Mouse (Mus musculus) embryonic facial prominence, embryonic 14.5 days (tissue): ENCODE results near the gene Cep170. TPM values are rescaled to one million over a fixed set of nuclear protein-coding genes. Genes with fewer than 3 reads are reported as not detected.
A peak's percentile ranks its signal among the peaks of the same experiment; 100 is the strongest.

Source experiments
- ATAC-seq: fragments of 200-750 bp; cut with Nextera tagmentation; 2 replicates; pipeline ENCODE4 v1.8.0; 2017; ENCODE audit warnings: low read depth, moderate number of reproducible peaks, moderate TSS enrichment
- DNase-seq: peaks from one replicate; pipeline ENCODE4 v3.0.0-alpha.2; 2015; ENCODE audit warnings: low spot score
- H3K27ac ChIP-seq: fragments of 300-500 bp; sonication (generic); replicated peaks from 2 replicates; pipeline ENCODE4 v1.5.1; 2014; ENCODE audit warnings: low read depth, mild to moderate bottlenecking, low read length, moderate library complexity
- H3K27me3 ChIP-seq: fragments of 300-500 bp; sonication (generic); replicated peaks from 2 replicates; pipeline ENCODE4 v1.6.1; 2014; ENCODE audit warnings: low read length; ENCODE audit not compliant: control insufficient read depth, insufficient read depth
- H3K36me3 ChIP-seq: fragments of 300-500 bp; sonication (generic); 2 replicates; pipeline ENCODE4 v1.6.1; 2014; ENCODE audit warnings: low read length, mixed read lengths; ENCODE audit not compliant: control insufficient read depth, insufficient read depth
- H3K4me1 ChIP-seq: fragments of 300-500 bp; sonication (generic); 2 replicates; pipeline ENCODE4 v1.6.1; 2014; ENCODE audit warnings: antibody characterized with exemption, low read length; ENCODE audit not compliant: control insufficient read depth, insufficient read depth
- H3K4me2 ChIP-seq: fragments of 300-500 bp; sonication (generic); 2 replicates; pipeline ENCODE4 v1.6.1; 2014; ENCODE audit warnings: low read depth, mild to moderate bottlenecking, low read length, moderate library complexity, mixed read lengths
- H3K4me3 ChIP-seq: fragments of 300-500 bp; sonication (generic); 2 replicates; pipeline ENCODE4 v1.5.1; 2014; ENCODE audit warnings: low read depth, mild to moderate bottlenecking, low read length
- H3K9ac ChIP-seq: fragments of 300-500 bp; sonication (generic); 2 replicates; pipeline ENCODE4 v1.6.1; 2014; ENCODE audit warnings: low read depth, mild to moderate bottlenecking, low read length, moderate library complexity, mixed read lengths
- H3K9me3 ChIP-seq: fragments of 300-500 bp; sonication (generic); 2 replicates; pipeline ENCODE4 v1.6.1; 2016; ENCODE audit warnings: low read length; ENCODE audit not compliant: control insufficient read depth
- WGBS: fragments of 180-500 bp; shearing (Covaris S2); extraction: QIAGEN DNeasy Blood & Tissue Kit; methylation state at CpG from one replicate; pipeline ENCODE4 v1.1.7; 2014; 5-methylcytosine and 5-hydroxymethylcytosine counted together
- polyA plus RNA-seq: library from polyadenylated mRNA; unstranded; fragments of >200 nt; fragmentation: Nextera tagmentation; extraction: Ambion mirVana; gene quantifications from 2 replicates; pipeline ENCODE4 v1.2.1, GENCODE M21; 2014

Cep170 gene
- 36.0 and 41.5 TPM in 2 replicates for polyA plus RNA-seq

GRCm38 (mm10) chr1:176814036-176814420 is at the start of gene Cep170:
Gene Cep170, minus strand, starts transcription at chr1:176814067.
- H3K4me1 ChIP-seq: peaks cover 23% of the 10 kb centered on the region
- no peaks in the 10 kb centered on the region for H3K27me3 ChIP-seq
- H3K9me3 ChIP-seq: no peaks in the 10 kb centered on the region
- H3K36me3 ChIP-seq: no peaks in the 10 kb centered on the region
- peak within 1 kb of the TSS; percentile 70 for H3K4me2 ChIP-seq
- H3K4me3 ChIP-seq: peak within 1 kb of the TSS; percentile 83
- DNase-seq: peak; percentile 100
- peak within 1 kb of the TSS; percentile 94 for H3K9ac ChIP-seq
- peak within 1 kb of the TSS; percentile 98 for H3K27ac ChIP-seq
- peak; percentile 95 for ATAC-seq
- 0% methylated on average over 25 of the region's 28 CpGs for WGBS

GRCm38 (mm10) chr1:176861981-176862644 is 48.2 kb upstream of the Cep170 start:
- H3K4me2 ChIP-seq: no peak overlapping the region
- ATAC-seq (no peak), DNase-seq (peak; percentile 78)
- H3K36me3 ChIP-seq: no peaks in the 10 kb centered on the region
- no peaks in the 10 kb centered on the region for H3K9me3 ChIP-seq
- no peak overlapping the region for H3K27ac ChIP-seq
- no peak overlapping the region for H3K4me3 ChIP-seq
- 57% methylated on average over 9 of the region's 9 CpGs for whole genome bisulfite sequencing
- H3K4me1 ChIP-seq: no peaks in the 10 kb centered on the region
- H3K27me3 ChIP-seq: no peaks in the 10 kb centered on the region
- H3K9ac ChIP-seq: no peak overlapping the region

GRCm38 (mm10) chr1:176852813-176853590 is 39.1 kb upstream of the Cep170 start:
- Histone ChIP-seq H3K9ac (no peak overlapping the region), H3K4me3 (no peak overlapping the region), H3K27me3 (no peaks in the 10 kb centered on the region), H3K4me1 (no peaks in the 10 kb centered on the region; the same call in 1 of the 2 replicates), H3K4me2 (no peak overlapping the region), H3K9me3 (peaks cover 7% of the 10 kb centered on the region), H3K36me3 (peaks cover 19% of the 10 kb centered on the region; the same call in 1 of the 2 replicates), H3K27ac (no peak overlapping the region)
- DNase-seq: no peak
- 82% methylated on average over 9 of the region's 9 CpGs for WGBS
- no peak for ATAC-seq

- 92% methylated on average over 7 of the region's 7 CpGs for WGBS
These were observed 37.5 kb upstream of the Cep170 start for GRCm38 (mm10) chr1:176851401-176851800.

GRCm38 (mm10) chr1:176849377-176849776 is 35.5 kb upstream of the Cep170 start:
- peak; percentile 45 for DNase-seq
- no peak overlapping the region; the same call in 1 of the 2 replicates for H3K27ac ChIP-seq
- no peaks in the 10 kb centered on the region; the same call in 1 of the 2 replicates for H3K4me1 ChIP-seq
- H3K4me3 ChIP-seq: no peak overlapping the region
- H3K4me2 ChIP-seq: no peak overlapping the region
- peaks cover 7% of the 10 kb centered on the region for H3K9me3 ChIP-seq
- 49% methylated on average over 2 of the region's 2 CpGs for WGBS
- ATAC-seq: no peak
- H3K27me3 ChIP-seq: no peaks in the 10 kb centered on the region
- peaks cover 33% of the 10 kb centered on the region for H3K36me3 ChIP-seq
- H3K9ac ChIP-seq: no peak overlapping the region

More at GRCm38 (mm10) chr1:176851401-176851800, 37.5 kb upstream of the Cep170 start:
- Histone ChIP-seq H3K4me3 (no peak overlapping the region), H3K9ac (no peak overlapping the region), H3K4me1 (no peaks in the 10 kb centered on the region; the same call in 1 of the 2 replicates), H3K9me3 (peaks cover 7% of the 10 kb centered on the region), H3K27ac (no peak overlapping the region), H3K27me3 (no peaks in the 10 kb centered on the region), H3K4me2 (no peak overlapping the region), H3K36me3 (peaks cover 23% of the 10 kb centered on the region)
- no peak for DNase-seq
- ATAC-seq: no peak

- no peak overlapping the region for H3K4me2 ChIP-seq
- peaks cover 33% of the 10 kb centered on the region for H3K36me3 ChIP-seq
- H3K9me3 ChIP-seq: peaks cover 7% of the 10 kb centered on the region
- H3K4me1 ChIP-seq: no peaks in the 10 kb centered on the region; the same call in 1 of the 2 replicates
- no peaks in the 10 kb centered on the region for H3K27me3 ChIP-seq
- H3K27ac ChIP-seq: no peak overlapping the region; the same call in 1 of the 2 replicates
- H3K9ac ChIP-seq: no peak overlapping the region
- ATAC-seq (peak; percentile 64), DNase-seq (peak; percentile 54)
- no peak overlapping the region for H3K4me3 ChIP-seq
- 57% methylated on average over 11 of the region's 11 CpGs for WGBS
These were observed 34.9 kb upstream of the Cep170 start for GRCm38 (mm10) chr1:176848613-176849290.

GRCm38 (mm10) chr1:176847118-176847859 is 33.4 kb upstream of the Cep170 start:
- H3K36me3 ChIP-seq: peaks cover 24% of the 10 kb centered on the region
- H3K9me3 ChIP-seq: peaks cover 1% of the 10 kb centered on the region
- DNase-seq (no peak), ATAC-seq (no peak)
- no peak overlapping the region for H3K4me2 ChIP-seq
- 77% methylated on average over 10 of the region's 10 CpGs for WGBS
- no peaks in the 10 kb centered on the region for H3K27me3 ChIP-seq
- no peak overlapping the region for H3K9ac ChIP-seq
- H3K4me1 ChIP-seq: no peaks in the 10 kb centered on the region; the same call in 1 of the 2 replicates
- H3K27ac ChIP-seq: no peak overlapping the region
- no peak overlapping the region for H3K4me3 ChIP-seq
